Mouse (Mus musculus) liver, embryonic 14.5 days (tissue): ENCODE data around the gene Pkn2.

Experiments
- CTCF ChIP-seq: IDR thresholded peaks from 2 replicates; pipeline ENCODE4 v1.5.1; 2016; ENCODE audit warnings: antibody characterized with exemption, low read depth, control low read depth
- EP300 ChIP-seq: IDR thresholded peaks from 2 replicates; pipeline ENCODE4 v1.6.1; 2016; ENCODE audit warnings: antibody characterized with exemption, low read depth

- TF ChIP-seq CTCF (no peak), EP300 (0 out of 2 replicates have a peak, but pooled peaks have one; percentile 15)
Measured at GRCm38 (mm10) chr3:142834761-142835160, 47.0 kb downstream of the Pkn2 start.
